Comparison of ENCODE assay signal across 8 mouse cellular contexts in the genomic region with DNA sequence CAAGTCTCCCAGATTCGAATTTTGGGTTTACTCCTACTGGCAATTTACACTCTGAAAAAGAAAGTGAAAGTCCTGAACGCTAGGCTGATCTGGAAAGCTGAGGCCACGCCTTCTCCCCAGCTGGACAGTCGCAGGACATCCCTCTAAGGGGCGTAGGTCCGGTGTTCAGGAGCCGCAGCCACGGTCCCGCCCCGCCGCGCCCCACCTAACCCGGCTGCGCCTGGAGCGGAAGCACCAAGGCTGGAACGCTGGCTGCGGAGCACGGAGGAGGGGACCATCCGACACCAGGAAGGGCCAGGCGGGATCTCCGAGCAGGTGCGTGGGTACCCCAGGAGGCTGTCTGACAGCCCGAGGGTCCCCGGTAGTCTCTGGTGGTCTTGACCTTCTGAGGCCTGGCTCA. TPM values are rescaled to one million over a fixed set of nuclear protein-coding genes. Genes with fewer than 3 reads are reported as not detected.
A peak's percentile ranks its signal among the peaks of the same experiment; 100 is the strongest.
DNase-seq lines count a peak whose midpoint lies in the region; ATAC-seq lines count a peak whose summit lies in the region.

Gene Cenpj, minus strand, starts transcription at position 10 of the 400 bp plus-strand sequence.
Gene Parp4, plus strand, starts transcription at position 204 of the 400 bp plus-strand sequence.

- ATAC-seq in activated CD4-positive, CD25-positive, alpha-beta regulatory T cell, adult 4 months = peak; percentile 51
- ATAC-seq in inflammation-experienced regulatory T-cells, adult 6 months = peak; percentile 35
- ATAC-seq in megakaryocyte-erythroid progenitor cell, adult 5-6 weeks (replicated peaks; ENCODE audit: low FRiP score, low TSS enrichment, poor library complexity, severe bottlenecking) = peak; percentile 92

- peak; percentile 85 for DNase-seq in embryo, embryonic 10 days (ENCODE audit: low spot score)
- DNase-seq in gastrocnemius, postnatal 10 days = peak; percentile 83
- DNase-seq in left cerebral cortex, postnatal 14 days (ENCODE audit: low spot score in 2 of 2) = peak; percentile 26 to 31
- peak; percentile 43 for DNase-seq in right cerebral cortex, postnatal 25 days
- peak; percentile 82 to 84 for DNase-seq in urinary bladder, postnatal 4 days (ENCODE audit: low spot score in 2 of 2)

- intact Hi-C loops in left cerebral cortex, postnatal 14 days (cut with DNase I) = loop anchor here (5.0 kb wide), 1 partner anchor 92 kb away; the partner anchor contains the start of gene Mphosph8

RNA-seq across cellular contexts. Expression of gene Cenpj, which starts in this region (rescaled TPM):
- 1 to 10 TPM; 8.5 to 8.7 TPM for polyA plus RNA-seq in activated CD4-positive, CD25-positive, alpha-beta regulatory T cell, adult 4 months (2017; shearing (Covaris generic))
- 1 to 10 TPM; 2.9 to 3.5 TPM for total RNA-seq in gastrocnemius, postnatal 10 days (2021)
- 1 to 10 TPM; 5.9 to 9.0 (median 6.2) TPM for polyA plus RNA-seq in inflammation-experienced regulatory T-cells, adult 6 months (2017; shearing (Covaris generic))
- 1 to 10 TPM; 2.4 to 3.3 TPM for total RNA-seq in left cerebral cortex, postnatal 14 days (2021)
- 12.3 and 14.9 TPM in 2 replicates for total RNA-seq in megakaryocyte-erythroid progenitor cell, adult 5-6 weeks (2014; fragmentation: Nextera tagmentation)
- total RNA-seq in megakaryocyte-erythroid progenitor cell, adult 5-6 weeks (2017) = 11.7 and 24.0 TPM in 2 replicates

RNA-seq across cellular contexts. Expression of gene Parp4, which starts in this region (rescaled TPM):
- 10 to 100 TPM; 40.8 to 45.2 TPM for polyA plus RNA-seq in activated CD4-positive, CD25-positive, alpha-beta regulatory T cell, adult 4 months (2017; shearing (Covaris generic))
- 10 to 100 TPM; 10.4 to 12.4 TPM for total RNA-seq in gastrocnemius, postnatal 10 days (2021)
- 10 to 100 TPM; 39.5 to 62.9 (median 61.5) TPM for polyA plus RNA-seq in inflammation-experienced regulatory T-cells, adult 6 months (2017; shearing (Covaris generic))
- 1 to 10 TPM; 2.7 to 3.8 TPM for total RNA-seq in left cerebral cortex, postnatal 14 days (2021)
- 11.4 and 23.6 TPM in 2 replicates for total RNA-seq in megakaryocyte-erythroid progenitor cell, adult 5-6 weeks (2014; fragmentation: Nextera tagmentation)
- total RNA-seq in megakaryocyte-erythroid progenitor cell, adult 5-6 weeks (2017) = 2.8 and 6.3 TPM in 2 replicates

Comparison
In these comparisons a context has a peak if more than half of its experiments do, and no peak if none do; other contexts are left out.
1. Peak in every context shown above with its lines: DNase-seq and ATAC-seq.
2. ATAC-seq: peak in every context shown above with its lines; median percentile 92 in megakaryocyte-erythroid progenitor cell, adult 5-6 weeks; 51 in activated CD4-positive, CD25-positive, alpha-beta regulatory T cell, adult 4 months; 35 in inflammation-experienced regulatory T-cells, adult 6 months.
3. DNase-seq: peak in every context shown above with its lines; median percentile 85 in embryo, embryonic 10 days; 83 in gastrocnemius, postnatal 10 days; 83 in urinary bladder, postnatal 4 days; 43 in right cerebral cortex, postnatal 25 days; 28 in left cerebral cortex, postnatal 14 days.